Mouse (Mus musculus): ENCODE measurements around the gene Gtf2a1l.

- TF ChIP-seq CTCF (IDR thresholded peaks at IDR 0.05; ENCODE audit: borderline replicate concordance, insufficient read depth, low read depth, low read length) = no peak
- no peak for TF ChIP-seq POLR2A (IDR thresholded peaks at IDR 0.05; ENCODE audit: borderline replicate concordance, insufficient read depth, low read length)
Observed at GRCm38 (mm10) chr17:88670800-88671199, 2.3 kb downstream of the Gtf2a1l start.
